Mouse (Mus musculus) midbrain, embryonic 15.5 days (tissue): ENCODE data around the gene Ube4a. TPM values are rescaled to one million over a fixed set of nuclear protein-coding genes. Genes with fewer than 3 reads are reported as not detected.

Experiments used
- ATAC-seq: fragments of 200-750 bp; cut with Nextera tagmentation; replicated peaks from 2 replicates; pipeline ENCODE4 v1.8.0; 2017; ENCODE audit warnings: moderate TSS enrichment
- H3K27ac ChIP-seq: fragments of 300-500 bp; sonication (generic); 2 replicates; pipeline ENCODE4 v1.5.1; 2015; ENCODE audit warnings: mild to moderate bottlenecking, inconsistent platforms
- H3K27me3 ChIP-seq: fragments of 300-500 bp; sonication (generic); replicated peaks from 2 replicates; pipeline ENCODE4 v1.6.1; 2015; ENCODE audit warnings: inconsistent platforms
- H3K36me3 ChIP-seq: fragments of 300-500 bp; sonication (generic); replicated peaks from 2 replicates; pipeline ENCODE4 v1.6.1; 2015; ENCODE audit warnings: inconsistent platforms
- H3K4me1 ChIP-seq: fragments of 300-500 bp; sonication (generic); 2 replicates; pipeline ENCODE4 v1.6.1; 2015; ENCODE audit warnings: inconsistent platforms
- H3K4me2 ChIP-seq: fragments of 300-500 bp; sonication (generic); 2 replicates; pipeline ENCODE4 v1.6.1; 2015; ENCODE audit warnings: inconsistent platforms, mild to moderate bottlenecking, moderate library complexity
- H3K4me3 ChIP-seq: fragments of 300-500 bp; sonication (generic); 2 replicates; pipeline ENCODE4 v1.5.1; 2015; ENCODE audit warnings: mild to moderate bottlenecking, inconsistent platforms
- H3K9ac ChIP-seq: fragments of 300-500 bp; sonication (generic); 2 replicates; pipeline ENCODE4 v1.6.1; 2015; ENCODE audit warnings: mild to moderate bottlenecking, inconsistent platforms
- H3K9me3 ChIP-seq: fragments of 300-500 bp; sonication (generic); 2 replicates; pipeline ENCODE4 v1.6.1; 2016; ENCODE audit warnings: inconsistent platforms
- WGBS: fragments of 180-500 bp; shearing (Covaris S2); methylation state at CpG from one replicate; pipeline ENCODE4 v1.1.7; 2015; ENCODE audit warnings: mixed read lengths; 5-methylcytosine and 5-hydroxymethylcytosine counted together
- polyA plus RNA-seq: library from polyadenylated mRNA; unstranded; fragments of >200 nt; fragmentation: Nextera tagmentation; extraction: Ambion mirVana; gene quantifications from 2 replicates; pipeline ENCODE4 v1.2.1, GENCODE M21; 2015

Gene Ube4a
- polyA plus RNA-seq, result 35.7 and 40.5 TPM in 2 replicates

DNA sequence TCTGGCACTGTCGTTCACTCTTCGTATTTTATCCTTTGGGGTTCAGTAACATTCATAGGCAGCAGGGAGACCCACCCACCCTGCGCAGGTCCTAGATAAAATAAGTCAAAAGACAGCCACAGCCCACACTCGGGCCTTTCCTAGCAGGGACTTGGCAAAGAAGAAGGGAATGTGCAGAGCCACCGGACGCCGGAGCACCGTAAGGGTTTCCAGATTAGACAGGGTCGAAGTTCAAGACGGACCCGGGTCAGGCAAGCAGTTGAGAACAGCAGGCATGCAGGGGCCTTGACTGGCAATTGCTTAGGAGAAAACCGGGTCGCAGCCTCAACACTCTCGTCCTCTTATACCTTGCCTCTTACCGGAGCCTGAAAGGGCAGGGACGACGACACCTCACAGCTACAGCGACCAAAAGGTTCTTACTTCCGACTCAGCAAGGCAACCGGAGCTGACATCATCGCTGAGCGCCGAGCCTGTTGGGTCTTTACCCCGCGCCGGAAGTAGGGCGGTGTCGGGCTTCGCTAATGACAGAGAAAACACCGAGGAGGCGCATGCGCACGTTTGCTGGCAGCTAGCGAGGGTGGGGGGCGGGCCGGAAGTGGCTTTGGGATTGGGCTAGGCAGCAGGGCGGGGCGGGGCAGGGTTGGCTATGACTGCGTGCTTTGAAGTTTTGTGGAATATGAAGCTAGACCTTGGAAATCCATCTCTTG lies at the start of gene Ube4a:
TSS of gene Ube4a (minus strand) at position 475 of the 707 bp plus-strand sequence.
- Histone ChIP-seq H3K9me3 (no peaks in the 10 kb centered on the region), H3K4me1 (peaks cover 15% of the 10 kb centered on the region), H3K36me3 (peaks cover 7% of the 10 kb centered on the region; the same call in 1 of the 2 replicates), H3K4me3 (peak within 1 kb of the TSS; percentile 93), H3K4me2 (peak within 1 kb of the TSS; percentile 86), H3K27me3 (0 out of 2 replicates have a peak, but pooled peaks cover under 1% of the 10 kb centered on the region), H3K27ac (peak within 1 kb of the TSS; percentile 80), H3K9ac (peak within 1 kb of the TSS; percentile 80)
- ATAC-seq, result peak; percentile 94
- under 1% methylated on average over 39 of the region's 39 CpGs for WGBS

DNA sequence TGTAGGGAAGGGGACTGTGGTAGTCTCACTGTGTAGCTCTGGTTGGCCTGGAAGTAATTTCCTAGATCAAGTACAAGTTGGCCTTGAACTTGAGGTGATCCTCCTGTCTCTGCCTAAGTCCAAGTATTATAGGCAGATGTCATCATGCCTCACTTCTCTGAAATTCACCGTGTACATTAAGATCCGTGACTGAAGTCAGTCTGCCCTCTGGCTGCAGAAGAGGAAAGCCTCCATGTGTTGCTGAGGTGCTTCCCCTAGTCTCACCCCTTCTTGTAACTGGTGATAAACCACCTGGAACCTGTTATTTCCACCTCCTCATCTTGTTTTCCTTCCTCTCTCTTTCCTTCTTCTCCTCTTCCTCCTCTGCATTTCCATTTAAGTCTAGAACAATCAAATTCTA lies 49.5 kb upstream of the Ube4a start:
- Histone ChIP-seq H3K9me3 (no peaks in the 10 kb centered on the region), H3K4me3 (no peak overlapping the region), H3K4me2 (no peak overlapping the region), H3K27ac (no peak overlapping the region), H3K36me3 (no peaks in the 10 kb centered on the region), H3K27me3 (no peaks in the 10 kb centered on the region), H3K9ac (no peak overlapping the region), H3K4me1 (no peaks in the 10 kb centered on the region)
- ATAC-seq, result no peak
- WGBS, result 35% methylated on average over 2 of the region's 2 CpGs

DNA sequence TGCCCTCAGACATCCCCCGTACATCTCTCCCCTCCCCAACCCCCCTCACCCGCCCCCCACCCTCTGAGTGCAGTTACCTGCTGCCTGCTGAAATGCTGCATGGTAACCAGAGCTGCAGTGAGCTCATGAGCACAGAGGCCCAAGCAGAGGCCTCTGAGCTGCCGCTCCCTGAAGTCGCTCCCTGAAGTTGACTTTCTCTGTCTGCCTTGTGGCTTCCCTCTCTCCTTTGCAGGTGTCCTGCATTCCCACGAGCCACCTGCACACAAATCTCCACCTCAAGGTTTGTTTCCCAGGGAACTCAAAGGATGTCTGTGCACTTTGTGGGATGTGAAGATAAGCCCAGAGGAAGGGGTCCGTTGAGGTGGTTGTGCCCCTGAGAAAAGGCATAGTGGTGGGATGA lies 45.9 kb upstream of the Ube4a start:
- Histone ChIP-seq H3K9me3 (no peaks in the 10 kb centered on the region), H3K4me1 (no peaks in the 10 kb centered on the region), H3K27me3 (no peaks in the 10 kb centered on the region), H3K4me3 (no peak overlapping the region), H3K27ac (no peak overlapping the region), H3K9ac (no peak overlapping the region), H3K36me3 (no peaks in the 10 kb centered on the region), H3K4me2 (no peak overlapping the region)
- ATAC-seq, result no peak
- 44% methylated on average over 6 of the region's 6 CpGs for WGBS

DNA sequence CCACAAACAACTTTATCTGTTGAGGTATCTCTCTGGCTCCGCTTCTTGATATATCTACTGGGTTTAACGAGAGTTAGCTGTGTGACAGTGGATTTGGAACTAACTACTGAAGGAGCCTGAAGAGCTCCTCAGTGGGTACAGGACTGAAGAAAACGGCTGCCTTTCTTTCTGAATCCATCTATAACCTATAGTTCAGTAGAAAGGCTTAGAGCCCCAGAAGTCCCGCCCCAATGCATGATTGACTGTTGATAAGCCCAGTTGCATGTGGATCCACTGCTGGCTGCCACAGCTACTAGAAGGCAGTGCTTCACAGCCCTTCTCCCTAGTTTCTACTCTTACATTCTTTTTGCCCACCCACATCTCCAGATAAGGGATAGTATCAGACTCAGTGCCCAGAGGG lies 45.1 kb upstream of the Ube4a start:
- Histone ChIP-seq H3K4me1 (no peaks in the 10 kb centered on the region), H3K4me2 (no peak overlapping the region), H3K4me3 (no peak overlapping the region), H3K9me3 (no peaks in the 10 kb centered on the region), H3K9ac (no peak overlapping the region), H3K36me3 (no peaks in the 10 kb centered on the region), H3K27ac (no peak overlapping the region), H3K27me3 (no peaks in the 10 kb centered on the region)
- no peak for ATAC-seq
- WGBS, result 85% methylated on average over 4 of the region's 4 CpGs

DNA sequence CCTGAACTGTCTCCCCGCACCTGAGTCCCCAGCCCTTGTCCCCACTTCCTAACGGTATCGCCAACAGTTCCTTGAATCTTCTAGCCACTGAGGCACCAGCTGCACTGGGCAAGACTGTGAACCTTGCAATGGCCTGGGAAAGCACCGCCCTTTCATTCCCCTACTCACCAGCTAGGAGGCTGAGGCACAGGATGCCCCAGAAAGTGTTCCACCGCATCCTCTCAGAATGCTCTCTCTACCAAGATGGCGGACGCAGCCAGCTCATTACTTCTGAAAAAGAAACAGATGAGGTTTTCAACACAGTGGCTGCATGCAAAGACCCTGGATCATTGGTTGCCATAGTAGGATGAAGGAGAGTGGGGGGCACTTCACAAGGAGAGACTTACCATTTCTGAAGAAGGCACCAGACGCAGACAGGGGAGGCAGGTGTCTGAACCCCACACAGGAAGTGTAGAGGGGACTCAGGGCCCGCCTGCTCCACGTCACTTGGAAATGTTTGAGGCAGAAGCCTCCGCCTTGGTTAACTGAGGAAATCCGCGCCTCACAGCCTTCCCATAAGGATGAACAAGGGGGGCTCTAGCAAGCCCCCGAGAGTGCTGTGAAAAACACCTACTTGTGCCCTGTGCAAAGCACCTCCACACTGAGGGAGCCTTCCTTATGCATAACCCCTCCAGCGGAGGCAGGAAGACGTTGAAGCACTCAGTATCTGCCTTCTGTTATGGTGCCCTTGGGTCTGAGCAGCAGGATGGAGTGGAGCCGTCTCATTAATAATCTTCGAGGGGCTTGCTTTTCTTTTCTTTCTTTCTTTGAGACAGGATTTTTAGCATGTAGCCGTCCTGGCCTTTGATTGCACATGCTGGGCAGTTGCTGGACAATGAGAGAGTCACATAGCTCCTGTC lies 44.0 kb upstream of the Ube4a start, which contains the start of gene Cd3e:
TSS of gene Cd3e (minus strand) at position 448 of the 899 bp plus-strand sequence.
- Histone ChIP-seq H3K4me3 (no peak within 1 kb of the TSS), H3K27ac (no peak within 1 kb of the TSS), H3K36me3 (no peaks in the 10 kb centered on the region), H3K4me2 (no peak within 1 kb of the TSS), H3K9me3 (no peaks in the 10 kb centered on the region), H3K27me3 (no peaks in the 10 kb centered on the region), H3K9ac (no peak within 1 kb of the TSS), H3K4me1 (no peaks in the 10 kb centered on the region)
- WGBS, result 84% methylated on average over 19 of the region's 19 CpGs
- no peak for ATAC-seq

DNA sequence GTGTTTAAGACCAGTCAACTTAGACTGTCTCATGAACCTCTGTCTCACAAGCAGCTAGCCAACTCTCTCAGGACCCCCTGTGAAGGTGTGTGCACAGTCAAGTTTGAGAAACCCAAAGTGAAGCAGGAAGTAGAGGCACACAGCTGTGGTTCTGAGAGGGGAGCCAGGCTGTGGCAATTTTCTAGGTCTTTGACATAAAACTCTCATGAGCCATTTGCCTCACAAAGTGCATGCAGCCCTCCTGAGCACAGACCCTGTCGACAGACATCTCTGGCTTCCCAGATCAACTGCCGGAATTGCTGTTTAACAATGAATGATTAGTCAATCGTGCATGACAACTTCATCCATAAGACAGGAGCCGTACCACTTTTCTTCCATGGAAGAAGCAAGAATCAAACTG lies 42.9 kb upstream of the Ube4a start:
- Histone ChIP-seq H3K9ac (no peak overlapping the region), H3K4me1 (no peaks in the 10 kb centered on the region), H3K9me3 (no peaks in the 10 kb centered on the region), H3K4me2 (no peak overlapping the region), H3K36me3 (no peaks in the 10 kb centered on the region), H3K27me3 (no peaks in the 10 kb centered on the region), H3K4me3 (no peak overlapping the region), H3K27ac (no peak overlapping the region)
- WGBS, result 53% methylated on average over 4 of the region's 4 CpGs
- no peak for ATAC-seq

DNA sequence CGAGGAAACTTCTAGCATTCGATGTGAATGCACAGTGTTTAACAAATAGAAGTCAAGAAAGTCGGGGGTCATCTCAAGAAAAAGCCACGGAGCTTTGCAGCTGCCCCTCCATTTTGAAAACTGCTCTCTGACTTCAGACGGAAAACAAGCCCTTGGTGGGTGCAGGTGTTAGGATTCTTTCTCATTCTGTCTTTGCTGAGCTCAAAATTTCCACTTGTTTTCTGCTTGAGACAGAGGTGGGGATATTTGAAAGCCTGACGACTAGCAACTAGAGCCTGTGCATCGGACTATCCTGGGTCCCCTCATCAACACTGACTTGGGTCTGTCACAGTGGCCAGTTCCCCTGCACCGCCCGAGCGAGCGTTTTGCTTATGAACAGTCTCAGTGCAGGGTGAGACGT lies 42.0 kb upstream of the Ube4a start:
- ATAC-seq, result no peak
- H3K9me3 ChIP-seq, result no peaks in the 10 kb centered on the region
- H3K4me2 ChIP-seq, result no peak overlapping the region
- no peaks in the 10 kb centered on the region for H3K4me1 ChIP-seq
- no peak overlapping the region for H3K9ac ChIP-seq
- 82% methylated on average over 12 of the region's 12 CpGs for WGBS
- H3K27ac ChIP-seq, result no peak overlapping the region
- H3K27me3 ChIP-seq, result no peaks in the 10 kb centered on the region
- H3K4me3 ChIP-seq, result no peak overlapping the region
- H3K36me3 ChIP-seq, result no peaks in the 10 kb centered on the region

DNA sequence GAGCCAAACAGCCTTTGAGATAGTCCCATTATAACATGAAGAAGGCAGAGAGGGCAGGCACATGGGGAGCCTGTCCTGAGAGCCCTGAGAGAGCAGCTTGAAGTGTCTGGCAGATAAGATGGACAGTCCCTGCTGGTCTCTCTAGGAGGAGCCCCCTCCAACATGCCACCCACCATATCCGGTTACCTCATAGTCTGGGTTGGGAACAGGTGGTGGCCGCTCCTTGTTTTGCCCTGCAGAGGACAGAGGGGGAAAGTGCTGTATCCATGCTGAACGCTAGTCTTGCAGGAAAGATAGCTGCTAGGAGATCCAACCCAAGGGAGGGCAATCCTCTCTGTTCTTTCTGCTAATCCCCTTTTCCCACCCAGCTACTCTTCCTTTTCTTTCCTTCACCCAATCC lies 34.8 kb upstream of the Ube4a start:
- no peak overlapping the region for H3K4me3 ChIP-seq
- 65% methylated on average over 3 of the region's 3 CpGs for WGBS
- H3K9ac ChIP-seq, result no peak overlapping the region
- H3K9me3 ChIP-seq, result no peaks in the 10 kb centered on the region
- no peak overlapping the region for H3K4me2 ChIP-seq
- no peaks in the 10 kb centered on the region for H3K36me3 ChIP-seq
- no peaks in the 10 kb centered on the region for H3K27me3 ChIP-seq
- no peak overlapping the region for H3K27ac ChIP-seq
- no peaks in the 10 kb centered on the region for H3K4me1 ChIP-seq
- no peak for ATAC-seq

DNA sequence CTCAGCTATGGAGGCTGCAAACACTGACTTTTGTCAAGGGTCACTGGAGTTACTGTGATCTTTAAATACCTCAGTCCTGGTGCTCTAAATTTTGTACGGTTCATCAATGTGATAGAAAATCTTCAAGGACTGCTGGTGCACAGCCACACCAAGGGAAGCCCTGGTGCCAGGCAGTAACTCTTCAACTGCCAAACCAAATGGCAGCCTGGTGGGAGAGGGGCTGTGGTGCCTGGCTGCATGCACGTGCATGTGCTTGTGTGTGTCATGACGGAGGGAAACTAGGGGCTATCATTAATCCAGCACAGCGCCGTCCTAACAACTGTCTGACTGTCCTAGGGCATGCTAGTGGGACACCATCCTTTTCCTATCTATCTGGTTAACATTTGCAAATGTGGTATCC lies 34.4 kb upstream of the Ube4a start:
- Histone ChIP-seq H3K9ac (no peak overlapping the region), H3K4me2 (no peak overlapping the region), H3K36me3 (no peaks in the 10 kb centered on the region), H3K9me3 (no peaks in the 10 kb centered on the region), H3K4me1 (no peaks in the 10 kb centered on the region), H3K4me3 (no peak overlapping the region), H3K27ac (no peak overlapping the region), H3K27me3 (no peaks in the 10 kb centered on the region)
- 78% methylated on average over 5 of the region's 5 CpGs for WGBS
- no peak for ATAC-seq

DNA sequence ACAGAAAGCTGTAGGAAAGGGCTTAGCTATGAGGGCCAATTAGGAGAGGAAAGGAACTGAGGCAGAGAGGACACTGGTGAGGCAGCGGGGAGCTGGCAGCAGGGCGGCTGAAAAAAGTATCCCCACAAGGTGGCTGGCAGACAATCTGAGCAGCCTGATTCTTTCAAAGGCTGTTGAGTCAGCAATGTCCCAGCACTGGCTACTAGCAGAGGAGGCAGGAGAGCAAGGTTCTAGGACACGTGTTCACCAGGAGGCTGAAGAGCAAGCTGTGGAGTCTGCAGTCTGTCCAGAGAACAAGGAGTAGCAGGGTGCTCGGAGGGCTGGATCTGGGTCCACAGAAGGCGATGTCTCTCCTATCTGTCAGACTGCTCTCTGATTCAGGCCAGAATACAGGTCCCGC lies 33.8 kb upstream of the Ube4a start:
- Histone ChIP-seq H3K27ac (no peak overlapping the region), H3K27me3 (no peaks in the 10 kb centered on the region), H3K4me3 (no peak overlapping the region), H3K36me3 (no peaks in the 10 kb centered on the region), H3K4me1 (no peaks in the 10 kb centered on the region), H3K9me3 (no peaks in the 10 kb centered on the region), H3K4me2 (no peak overlapping the region), H3K9ac (no peak overlapping the region)
- no peak for ATAC-seq
- 59% methylated on average over 6 of the region's 6 CpGs for WGBS

DNA sequence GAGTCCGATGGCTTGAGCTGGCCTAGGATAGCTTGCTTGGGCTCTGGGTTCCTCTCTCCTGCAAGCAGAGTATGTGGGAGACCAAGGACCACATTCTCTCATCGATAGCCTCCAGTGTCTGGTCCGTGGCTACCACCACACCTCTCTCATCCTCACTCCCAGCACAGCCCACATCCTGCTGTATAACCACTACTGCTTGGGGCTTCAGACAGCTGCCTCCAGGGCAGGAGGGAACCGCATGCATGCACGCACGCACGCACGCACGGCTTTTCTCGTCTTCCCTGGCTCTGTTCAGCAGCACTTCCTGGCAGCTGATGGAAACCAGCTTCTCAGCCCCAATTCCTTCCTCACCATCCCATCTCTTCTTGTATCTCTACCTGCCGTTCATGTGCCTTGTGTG lies 32.7 kb upstream of the Ube4a start:
- no peak overlapping the region for H3K27ac ChIP-seq
- no peak for ATAC-seq
- H3K9me3 ChIP-seq, result no peaks in the 10 kb centered on the region
- no peak overlapping the region for H3K4me2 ChIP-seq
- H3K4me1 ChIP-seq, result no peaks in the 10 kb centered on the region
- no peak overlapping the region for H3K4me3 ChIP-seq
- WGBS, result 72% methylated on average over 11 of the region's 11 CpGs
- H3K9ac ChIP-seq, result no peak overlapping the region
- no peaks in the 10 kb centered on the region for H3K36me3 ChIP-seq
- H3K27me3 ChIP-seq, result no peaks in the 10 kb centered on the region

DNA sequence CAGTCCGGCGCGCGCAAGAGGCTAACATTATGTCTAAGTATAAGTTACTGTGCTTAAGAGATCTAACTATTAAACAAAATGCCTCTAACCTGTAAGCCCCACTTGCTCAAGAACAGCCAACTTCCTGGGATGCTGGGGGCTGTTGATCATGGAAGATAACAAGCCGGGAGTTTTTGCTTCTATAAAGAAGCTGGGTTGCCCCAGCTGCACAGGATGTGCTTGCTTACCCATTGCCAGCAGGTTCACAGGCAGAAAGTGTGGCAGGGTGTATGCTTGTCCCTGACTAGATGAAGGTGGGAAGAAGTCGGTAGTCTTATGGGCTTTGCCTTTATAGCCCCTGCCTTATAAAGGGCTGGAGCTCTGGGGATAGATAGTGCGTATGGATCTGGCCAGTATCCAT lies 31.2 kb upstream of the Ube4a start:
- WGBS, result 96% methylated on average over 7 of the region's 7 CpGs

More for the DNA sequence above, 31.2 kb upstream of the Ube4a start:
- no peak overlapping the region for H3K9ac ChIP-seq
- no peak overlapping the region for H3K4me2 ChIP-seq
- H3K4me1 ChIP-seq, result no peaks in the 10 kb centered on the region
- no peaks in the 10 kb centered on the region for H3K9me3 ChIP-seq
- ATAC-seq, result no peak
- H3K36me3 ChIP-seq, result no peaks in the 10 kb centered on the region
- H3K4me3 ChIP-seq, result no peak overlapping the region
- no peak overlapping the region for H3K27ac ChIP-seq
- no peaks in the 10 kb centered on the region for H3K27me3 ChIP-seq
